Comparison of ENCODE assay signal across 10 mouse cellular contexts in the genomic region with DNA sequence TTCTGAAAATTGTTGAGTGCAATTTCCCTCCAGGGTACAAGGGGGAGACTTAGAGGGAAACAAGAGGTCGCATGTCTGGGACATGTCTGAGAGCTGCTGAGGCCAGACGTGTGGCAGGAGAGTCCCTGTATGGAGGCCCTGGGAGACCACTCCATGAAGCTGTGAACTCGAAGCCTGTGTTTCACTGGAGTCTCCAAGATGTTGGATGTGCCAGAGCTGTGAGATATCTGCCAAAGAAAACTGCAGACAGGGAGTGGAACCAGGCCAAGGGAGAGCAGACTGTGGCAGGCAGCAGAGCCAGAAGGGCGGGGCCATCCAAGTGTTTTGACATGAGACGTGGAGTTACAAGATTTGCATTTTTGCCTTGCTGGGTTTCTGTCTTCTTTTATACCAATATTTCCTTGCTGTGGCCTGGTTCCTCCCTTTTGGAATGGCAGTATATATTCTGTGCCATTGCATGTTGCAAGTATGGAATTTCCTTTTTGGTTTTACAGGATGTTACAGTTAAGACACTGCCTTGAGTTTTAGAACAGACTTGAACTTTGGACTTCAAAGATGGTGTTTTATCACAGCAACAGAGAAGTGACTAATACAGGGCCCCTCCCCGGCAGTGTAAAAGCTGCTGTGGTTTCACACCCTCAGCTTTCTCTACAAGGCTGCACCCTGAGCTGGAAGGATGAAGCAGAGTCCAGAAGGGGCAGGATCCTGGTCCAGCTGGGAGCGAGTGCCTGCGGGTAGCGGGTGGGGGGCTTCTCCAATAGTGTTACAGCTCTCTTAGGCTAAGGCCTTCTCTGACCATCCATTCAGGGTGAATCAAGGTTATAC.
DNase-seq lines count a peak whose midpoint lies in the region; ATAC-seq lines count a peak whose summit lies in the region.
"Had no signal": no experiment of that assay in that cellular context is flagged by ENCODE, and none has a peak within 500 bp of the region (broad histone marks: within the 10 kb centered on the region; RNA-seq: fewer than 3 reads in every experiment).

No protein-coding gene starts in this region.

- peaks cover 3% of the 10 kb centered on the region for H3K27me3 ChIP-seq in heart, embryonic 11.5 days (ENCODE audit: control insufficient read depth, insufficient read depth, low read length)
- H3K27me3 ChIP-seq in kidney, embryonic 15.5 days = peaks cover 3% of the 10 kb centered on the region; the same call in 1 of the 2 replicates

- no peak overlapping the region for H3K9ac ChIP-seq in heart, embryonic 11.5 days (ENCODE audit: low read depth, low read length)
- H3K9ac ChIP-seq in kidney, embryonic 15.5 days = no peak overlapping the region

- H3K4me3 ChIP-seq in heart, embryonic 11.5 days (ENCODE audit: low read depth, low read length) = no peak overlapping the region
- H3K4me3 ChIP-seq in kidney, embryonic 15.5 days (replicated peaks) = no peak overlapping the region
- H3K4me3 ChIP-seq: myocyte had no signal

- WGBS in heart, embryonic 11.5 days (ENCODE audit: insufficient replicate concordance) = 56% methylated on average over 9 of the region's 9 CpGs
- 61% methylated on average over 9 of the region's 9 CpGs for WGBS in kidney, embryonic 15.5 days

- H3K4me2 ChIP-seq in heart, embryonic 11.5 days = no peak overlapping the region
- no peak overlapping the region for H3K4me2 ChIP-seq in kidney, embryonic 15.5 days

- H3K4me1 ChIP-seq in heart, embryonic 11.5 days (ENCODE audit: control insufficient read depth, insufficient read depth, low read length) = no peaks in the 10 kb centered on the region
- H3K4me1 ChIP-seq in kidney, embryonic 15.5 days = peaks cover 9% of the 10 kb centered on the region

- ATAC-seq in heart, embryonic 11.5 days (replicated peaks; ENCODE audit: insufficient number of reproducible peaks, low FRiP score, low TSS enrichment) = no peak
- no peak for ATAC-seq in kidney, embryonic 15.5 days (replicated peaks; ENCODE audit: low FRiP score)

- intact Hi-C loops in gastrocnemius, postnatal 36 days (cut with DNase I) = no loop called here

- no peaks in the 10 kb centered on the region for H3K36me3 ChIP-seq in heart, embryonic 11.5 days (ENCODE audit: control insufficient read depth, insufficient read depth, low read length)
- H3K36me3 ChIP-seq in kidney, embryonic 15.5 days = no peaks in the 10 kb centered on the region
- H3K36me3 ChIP-seq: G1E had no signal

- no peaks in the 10 kb centered on the region; the same call in 1 of the 2 replicates for H3K9me3 ChIP-seq in heart, embryonic 11.5 days (replicated peaks; ENCODE audit: control insufficient read depth, low read length)
- H3K9me3 ChIP-seq in kidney, embryonic 15.5 days (replicated peaks) = no peaks in the 10 kb centered on the region

- no peak overlapping the region for H3K27ac ChIP-seq in heart, embryonic 11.5 days (ENCODE audit: low read depth, low read length)
- 0 out of 2 replicates have a peak overlapping the region, but pooled peaks have one; percentile 9 for H3K27ac ChIP-seq in kidney, embryonic 15.5 days

- peak; percentile 97 for DNase-seq in heart, adult 11 months
- peak; percentile 81 for DNase-seq in adrenal gland, postnatal 10 days
- DNase-seq in gastrocnemius, postnatal 36 days = peak; percentile 43 to 63
- peak; percentile 77 for DNase-seq in lung, postnatal 14 days
- DNase-seq in urinary bladder, postnatal 36 days (ENCODE audit: low spot score in 2 of 2) = peak; percentile 43 to 83
- no peak for DNase-seq in spleen, postnatal 10 days (ENCODE audit: low spot score in 2 of 2)

Comparison
In these comparisons a context has a peak if more than half of its experiments do, and no peak if none do; other contexts are left out.
1. DNase-seq: peak in heart, adult 11 months (single experiment), adrenal gland, postnatal 10 days (single experiment), gastrocnemius, postnatal 36 days (2 of 2), lung, postnatal 14 days (single experiment) and urinary bladder, postnatal 36 days (2 of 2); none in spleen, postnatal 10 days (0 of 2).